Mouse (Mus musculus): ENCODE data around the gene Inppl1. TPM values are rescaled to one million over a fixed set of nuclear protein-coding genes. Genes with fewer than 3 reads are reported as not detected.

The Inppl1 gene
- polyA plus RNA-seq, 1 experiment from 2014 or later = 33.6 TPM

DNA sequence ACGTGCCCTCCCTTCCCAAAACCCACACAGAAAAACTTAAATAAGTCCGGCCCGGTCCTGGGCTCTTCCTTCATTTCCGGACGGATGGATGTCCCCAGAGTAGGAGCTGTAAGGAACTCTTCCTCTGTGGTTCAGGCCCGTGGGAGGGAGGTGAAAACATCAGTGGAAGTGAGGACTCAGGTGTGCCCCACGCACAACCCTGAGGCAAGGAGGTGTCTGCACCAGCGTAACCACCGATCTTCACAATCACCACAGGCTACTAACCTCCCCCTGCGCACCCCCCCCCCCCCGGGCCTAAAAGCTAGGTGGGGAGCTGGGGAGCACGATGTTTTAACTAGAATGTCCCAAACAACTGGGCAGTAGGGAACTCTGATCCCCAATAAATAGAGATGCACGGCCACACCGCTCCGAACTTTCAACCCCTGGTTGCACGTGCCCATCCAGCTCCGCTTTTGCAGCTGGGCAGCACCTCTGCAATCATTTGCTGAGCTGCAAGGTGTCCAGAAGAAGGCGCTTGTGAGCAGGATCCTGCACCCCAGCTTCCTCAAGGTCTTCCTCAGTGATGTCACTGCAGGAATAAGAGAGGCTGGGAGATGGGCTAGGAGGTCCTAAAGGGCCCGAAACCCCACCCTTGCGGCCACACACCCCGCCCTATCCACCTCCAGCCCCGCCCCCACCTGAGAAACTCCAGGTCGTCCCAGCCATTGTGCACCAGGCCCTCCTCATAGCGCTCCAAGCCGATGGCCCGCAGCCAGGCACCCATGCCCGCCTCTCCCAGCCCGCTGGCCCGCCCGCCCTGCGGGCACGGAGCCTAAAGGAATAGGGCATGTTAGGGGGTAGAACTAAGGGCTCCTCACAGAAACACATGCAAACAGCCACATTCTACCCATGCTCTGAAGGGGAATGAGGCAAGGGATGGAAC lies 14.9 kb downstream of the Inppl1 start:
- H3K9ac ChIP-seq (ENCODE audit: low read depth, low read length) = no peak overlapping the region
- no peak for ATAC-seq (replicated peaks; ENCODE audit: insufficient number of reproducible peaks, low FRiP score, low TSS enrichment)
- H3K4me1 ChIP-seq (ENCODE audit: control insufficient read depth, insufficient read depth, low read length) = peaks cover 27% of the 10 kb centered on the region
- H3K27me3 ChIP-seq (ENCODE audit: control insufficient read depth, insufficient read depth, low read length) = peaks cover 38% of the 10 kb centered on the region
- H3K27ac ChIP-seq (ENCODE audit: low read depth, low read length) = no peak overlapping the region
- H3K4me3 ChIP-seq (ENCODE audit: low read depth, low read length) = no peak overlapping the region
- peaks cover 34% of the 10 kb centered on the region for H3K36me3 ChIP-seq (ENCODE audit: control insufficient read depth, insufficient read depth, low read length)
- H3K4me2 ChIP-seq = peak overlapping the region; percentile 95; the same call in 1 of the 2 replicates
- no peaks in the 10 kb centered on the region for H3K9me3 ChIP-seq (replicated peaks; ENCODE audit: control insufficient read depth, low read length)
- 33% methylated on average over 32 of the region's 32 CpGs for WGBS (ENCODE audit: insufficient replicate concordance)

DNA sequence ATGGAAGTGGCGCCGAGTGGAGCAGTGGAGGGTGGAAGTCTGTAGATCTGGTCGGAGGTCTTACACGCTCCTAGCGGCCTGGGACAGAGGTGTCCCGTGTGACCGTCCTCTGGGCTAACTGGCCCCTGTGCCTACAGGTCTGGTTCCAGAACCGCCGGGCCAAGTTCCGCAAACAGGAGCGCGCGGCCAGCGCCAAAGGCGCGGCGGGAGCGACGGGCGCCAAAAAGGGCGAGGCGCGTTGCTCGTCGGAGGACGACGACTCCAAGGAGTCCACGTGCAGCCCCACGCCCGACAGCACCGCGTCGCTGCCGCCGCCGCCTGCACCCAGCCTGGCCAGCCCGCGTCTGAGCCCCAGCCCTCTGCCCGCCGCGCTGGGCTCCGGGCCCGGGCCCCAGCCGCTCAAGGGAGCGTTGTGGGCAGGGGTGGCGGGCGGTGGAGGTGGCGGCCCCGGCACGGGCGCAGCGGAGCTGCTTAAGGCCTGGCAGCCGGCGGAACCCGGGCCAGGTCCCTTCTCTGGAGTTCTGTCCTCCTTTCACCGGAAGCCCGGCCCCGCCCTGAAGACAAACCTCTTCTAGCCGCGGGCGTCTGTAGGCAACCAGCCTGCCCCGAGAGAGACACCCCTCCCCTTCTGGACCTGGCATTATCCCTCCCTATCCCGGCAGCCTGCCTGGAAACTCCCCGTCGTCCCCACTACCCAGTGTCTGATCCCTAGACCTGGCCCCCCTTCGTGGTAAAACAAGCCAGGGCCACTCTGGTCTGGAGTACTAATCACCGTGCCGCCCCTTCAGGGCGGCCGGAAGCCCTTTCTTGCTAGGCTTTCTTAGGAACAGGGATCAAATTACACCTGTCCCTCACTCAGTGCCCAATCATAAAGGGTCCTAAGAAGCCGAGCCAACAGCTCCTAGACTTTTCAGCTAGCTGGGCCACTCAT lies 16.2 kb downstream of the Inppl1 start:
- ATAC-seq (replicated peaks; ENCODE audit: insufficient number of reproducible peaks, low FRiP score, low TSS enrichment) = peak; percentile 77

DNA sequence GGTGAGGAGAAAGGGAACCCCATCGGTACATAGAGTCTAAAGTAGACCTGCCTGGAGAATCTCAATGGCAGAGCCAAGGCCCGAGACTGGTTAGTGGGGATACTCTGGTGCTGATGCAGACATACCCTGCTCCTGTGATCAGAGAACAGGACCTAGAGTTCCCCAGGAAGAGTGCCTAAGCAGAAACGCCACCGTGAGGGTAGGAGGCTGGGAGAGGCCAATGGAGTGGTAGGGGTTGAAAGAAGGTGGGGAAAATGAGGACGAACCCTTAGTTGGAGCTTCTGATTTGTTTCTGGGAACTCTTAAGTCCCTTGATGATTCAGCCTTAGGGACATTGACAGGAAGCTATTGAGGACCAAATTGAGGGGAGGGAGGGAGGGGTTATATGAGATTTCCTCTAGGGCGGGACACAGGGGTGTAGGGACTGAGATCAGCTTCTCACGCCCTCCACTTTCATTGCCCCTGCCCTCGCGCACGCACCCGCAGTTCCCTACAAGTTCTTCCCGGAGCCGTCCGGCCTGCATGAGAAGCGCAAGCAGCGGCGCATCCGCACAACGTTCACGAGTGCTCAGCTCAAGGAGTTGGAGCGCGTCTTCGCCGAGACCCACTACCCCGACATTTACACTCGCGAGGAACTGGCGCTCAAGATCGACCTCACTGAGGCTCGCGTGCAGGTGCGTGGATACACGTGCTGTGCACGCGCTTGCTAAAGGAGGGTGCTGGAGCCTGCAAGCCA lies 17.6 kb downstream of the Inppl1 start:
- peak overlapping the region; percentile 53 for H3K4me3 ChIP-seq (ENCODE audit: low read depth, low read length)
- ATAC-seq (replicated peaks; ENCODE audit: insufficient number of reproducible peaks, low FRiP score, low TSS enrichment) = no peak
- WGBS (ENCODE audit: insufficient replicate concordance) = 2% methylated on average over 35 of the region's 35 CpGs
- H3K4me1 ChIP-seq (ENCODE audit: control insufficient read depth, insufficient read depth, low read length) = peaks cover 29% of the 10 kb centered on the region
- H3K36me3 ChIP-seq (ENCODE audit: control insufficient read depth, insufficient read depth, low read length) = peaks cover 9% of the 10 kb centered on the region; the same call in 1 of the 2 replicates
- H3K9me3 ChIP-seq (replicated peaks; ENCODE audit: control insufficient read depth, low read length) = no peaks in the 10 kb centered on the region
- no peak overlapping the region for H3K27ac ChIP-seq (ENCODE audit: low read depth, low read length)
- H3K4me2 ChIP-seq = peak overlapping the region; percentile 95
- no peak overlapping the region for H3K9ac ChIP-seq (ENCODE audit: low read depth, low read length)
- peaks cover 55% of the 10 kb centered on the region for H3K27me3 ChIP-seq (ENCODE audit: control insufficient read depth, insufficient read depth, low read length)

More for the DNA sequence above, 16.2 kb downstream of the Inppl1 start:
- Histone ChIP-seq H3K4me1 (ENCODE audit: control insufficient read depth, insufficient read depth, low read length) (peaks cover 29% of the 10 kb centered on the region), H3K4me3 (ENCODE audit: low read depth, low read length) (peak overlapping the region; percentile 53), H3K4me2 (peak overlapping the region; percentile 95), H3K27me3 (ENCODE audit: control insufficient read depth, insufficient read depth, low read length) (peaks cover 50% of the 10 kb centered on the region), H3K27ac (ENCODE audit: low read depth, low read length) (peak overlapping the region; percentile 79), H3K9ac (ENCODE audit: low read depth, low read length) (peak overlapping the region; percentile 67), H3K9me3 (replicated peaks; ENCODE audit: control insufficient read depth, low read length) (no peaks in the 10 kb centered on the region), H3K36me3 (ENCODE audit: control insufficient read depth, insufficient read depth, low read length) (peaks cover 22% of the 10 kb centered on the region)
- under 1% methylated on average over 68 of the region's 71 CpGs for WGBS (ENCODE audit: insufficient replicate concordance)

DNA sequence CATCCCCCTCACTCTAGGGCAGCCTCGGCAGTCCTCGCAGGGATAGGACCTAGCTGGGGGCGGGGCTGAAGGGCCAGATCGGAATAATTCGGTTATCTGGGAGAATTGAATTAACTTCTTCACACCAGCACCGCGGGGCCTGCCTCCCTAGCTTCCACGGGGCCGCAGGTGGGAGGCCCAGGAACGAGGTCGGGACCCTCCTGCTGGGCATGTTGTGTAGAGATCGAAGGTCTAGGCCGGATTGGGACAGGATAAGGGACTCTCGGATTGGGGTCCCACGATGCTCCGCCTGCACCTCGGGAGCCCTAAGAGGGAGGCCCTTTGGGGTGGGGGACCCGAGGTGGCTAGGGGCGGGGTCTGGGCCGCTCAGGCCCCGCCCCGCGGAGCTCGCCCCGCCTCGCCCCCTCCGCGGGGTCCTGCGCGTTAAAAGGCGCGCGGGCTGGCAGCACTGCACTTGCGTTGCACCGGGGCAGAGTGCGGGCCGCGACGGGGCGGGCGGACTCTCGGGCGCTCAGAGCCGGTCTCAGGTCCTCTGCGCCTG lies 20.1 kb downstream of the Inppl1 start, which contains the start of gene Phox2a:
Gene Phox2a (plus strand): TSS at position 453 of the 541 bp plus-strand sequence.
- Histone ChIP-seq H3K27me3 (ENCODE audit: control insufficient read depth, insufficient read depth, low read length) (peaks cover 57% of the 10 kb centered on the region), H3K4me1 (ENCODE audit: control insufficient read depth, insufficient read depth, low read length) (peaks cover 27% of the 10 kb centered on the region), H3K9me3 (replicated peaks; ENCODE audit: control insufficient read depth, low read length) (no peaks in the 10 kb centered on the region), H3K4me2 (peak within 1 kb of the TSS; percentile 66), H3K27ac (ENCODE audit: low read depth, low read length) (no peak within 1 kb of the TSS), H3K4me3 (ENCODE audit: low read depth, low read length) (peak within 1 kb of the TSS; percentile 40), H3K36me3 (ENCODE audit: control insufficient read depth, insufficient read depth, low read length) (no peaks in the 10 kb centered on the region), H3K9ac (ENCODE audit: low read depth, low read length) (0 out of 2 replicates have a peak within 1 kb of the TSS, but pooled peaks have one; percentile 10)
- WGBS (ENCODE audit: insufficient replicate concordance) = 2% methylated on average over 26 of the region's 45 CpGs
- no peak for ATAC-seq (replicated peaks; ENCODE audit: insufficient number of reproducible peaks, low FRiP score, low TSS enrichment)

GRCm38 (mm10) chr7:101777053-101777452 lies 61.0 kb downstream of the Inppl1 start:
- Histone ChIP-seq H3K4me3 (ENCODE audit: low read depth, low read length) (no peak overlapping the region), H3K4me1 (ENCODE audit: control insufficient read depth, insufficient read depth, low read length) (peaks cover 3% of the 10 kb centered on the region; the same call in 1 of the 2 replicates), H3K27ac (ENCODE audit: low read depth, low read length) (no peak overlapping the region), H3K9me3 (replicated peaks; ENCODE audit: control insufficient read depth, low read length) (no peaks in the 10 kb centered on the region), H3K27me3 (ENCODE audit: control insufficient read depth, insufficient read depth, low read length) (no peaks in the 10 kb centered on the region), H3K9ac (ENCODE audit: low read depth, low read length) (no peak overlapping the region), H3K4me2 (no peak overlapping the region), H3K36me3 (ENCODE audit: control insufficient read depth, insufficient read depth, low read length) (no peaks in the 10 kb centered on the region)
- ATAC-seq (replicated peaks; ENCODE audit: insufficient number of reproducible peaks, low FRiP score, low TSS enrichment) = no peak
- 84% methylated on average over 1 of the region's 1 CpGs for WGBS (ENCODE audit: insufficient replicate concordance)

DNA sequence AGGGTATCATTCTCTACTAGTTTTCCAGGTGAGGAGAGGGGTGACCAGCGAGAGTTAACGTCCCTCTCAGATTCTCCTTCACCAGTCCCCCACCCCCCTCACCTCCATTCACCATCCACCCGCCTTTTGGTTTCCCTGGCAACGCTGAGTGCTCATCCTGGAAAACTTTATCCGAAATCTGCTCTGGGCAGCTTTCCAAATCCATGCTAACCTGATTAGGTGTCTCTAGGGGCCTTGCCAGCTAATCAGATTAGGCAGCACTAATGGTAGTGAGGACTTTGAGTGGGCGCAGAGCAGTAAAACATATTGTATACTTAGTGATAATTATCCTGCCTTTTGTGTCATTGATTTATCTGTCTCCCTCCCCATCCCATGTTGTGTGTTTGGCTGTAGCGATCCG lies 65.3 kb downstream of the Inppl1 start:
- no peaks in the 10 kb centered on the region for H3K27me3 ChIP-seq (ENCODE audit: control insufficient read depth, insufficient read depth, low read length)
- no peak overlapping the region for H3K4me3 ChIP-seq (ENCODE audit: low read depth, low read length)
- H3K9me3 ChIP-seq (replicated peaks; ENCODE audit: control insufficient read depth, low read length) = no peaks in the 10 kb centered on the region
- no peak overlapping the region for H3K9ac ChIP-seq (ENCODE audit: low read depth, low read length)
- no peak overlapping the region for H3K4me2 ChIP-seq
- 58% methylated on average over 8 of the region's 8 CpGs for WGBS (ENCODE audit: insufficient replicate concordance)
- no peak for ATAC-seq (replicated peaks; ENCODE audit: insufficient number of reproducible peaks, low FRiP score, low TSS enrichment)
- H3K36me3 ChIP-seq (ENCODE audit: control insufficient read depth, insufficient read depth, low read length) = no peaks in the 10 kb centered on the region
- peaks cover 13% of the 10 kb centered on the region for H3K4me1 ChIP-seq (ENCODE audit: control insufficient read depth, insufficient read depth, low read length)
- no peak overlapping the region for H3K27ac ChIP-seq (ENCODE audit: low read depth, low read length)

Data from heart, embryonic 11.5 days (tissue).